Mouse (Mus musculus) right cerebral cortex, postnatal 4 days (tissue): ENCODE data around the gene Mettl9.
A peak's percentile ranks its signal among the peaks of the same experiment; 100 is the strongest.

Experiments used
- DNase-seq: peaks from one replicate; pipeline ENCODE4 v3.0.0-alpha.2; 2022

Mettl9 gene

GRCm38 (mm10) chr7:121111321-121111720 is 77.1 kb downstream of the Mettl9 start:
- DNase-seq, result no peak

GRCm38 (mm10) chr7:121111762-121112161 is 77.5 kb downstream of the Mettl9 start:
- no peak for DNase-seq

GRCm38 (mm10) chr7:121120143-121120818 is 86.0 kb downstream of the Mettl9 start:
- DNase-seq, result peak; percentile 96
